21 mouse cellular contexts compared by ENCODE assay signal in genomic region chr10:91734691-91735090, GRCm38 (mm10).
DNase-seq lines count a peak whose midpoint lies in the region; ATAC-seq lines count a peak whose summit lies in the region.
"Had no signal": no experiment of that assay in that cellular context is flagged by ENCODE, and none has a peak within 500 bp of the region (broad histone marks: within the 10 kb centered on the region; RNA-seq: fewer than 3 reads in every experiment).

No protein-coding gene starts in this region.

- no peak overlapping the region for H3K4me3 ChIP-seq in hindbrain, embryonic 13.5 days
- H3K4me3 ChIP-seq in hindbrain, embryonic 11.5 days (ENCODE audit: low read depth, low read length): no peak overlapping the region
- H3K4me3 ChIP-seq: forebrain, embryonic 12.5 days; limb, embryonic 15.5 days; liver, embryonic 15.5 days; midbrain, embryonic 12.5 days; myocyte; neural tube, embryonic 15.5 days; stomach, embryonic 15.5 days had no signal

- 0 out of 2 replicates have a peak overlapping the region, but pooled peaks have one; percentile 49 for H3K27ac ChIP-seq in hindbrain, embryonic 13.5 days
- H3K27ac ChIP-seq in hindbrain, embryonic 11.5 days (ENCODE audit: low read depth, low read length): no peak overlapping the region
- H3K27ac ChIP-seq: forebrain, embryonic 12.5 days; limb, embryonic 15.5 days; liver, embryonic 15.5 days; midbrain, embryonic 12.5 days; stomach, embryonic 15.5 days had no signal

- no peak overlapping the region for H3K4me2 ChIP-seq in hindbrain, embryonic 13.5 days
- H3K4me2 ChIP-seq in hindbrain, embryonic 11.5 days (replicated peaks; ENCODE audit: low read depth, low read length): no peak overlapping the region
- H3K4me2 ChIP-seq: forebrain, embryonic 12.5 days; limb, embryonic 15.5 days; liver, embryonic 15.5 days; midbrain, embryonic 12.5 days; neural tube, embryonic 15.5 days; stomach, embryonic 15.5 days had no signal

- H3K36me3 ChIP-seq in hindbrain, embryonic 13.5 days: no peaks in the 10 kb centered on the region
- H3K36me3 ChIP-seq in hindbrain, embryonic 11.5 days (ENCODE audit: control insufficient read depth, insufficient read depth, low read length): no peaks in the 10 kb centered on the region
- H3K36me3 ChIP-seq: forebrain, embryonic 12.5 days; G1E; limb, embryonic 15.5 days; liver, embryonic 15.5 days; midbrain, embryonic 12.5 days; neural tube, embryonic 15.5 days; stomach, embryonic 15.5 days had no signal

- H3K4me1 ChIP-seq in hindbrain, embryonic 13.5 days (replicated peaks): no peaks in the 10 kb centered on the region
- H3K4me1 ChIP-seq in hindbrain, embryonic 11.5 days (replicated peaks; ENCODE audit: control insufficient read depth, insufficient read depth, low read length): no peaks in the 10 kb centered on the region
- H3K4me1 ChIP-seq: forebrain, embryonic 12.5 days; limb, embryonic 15.5 days; liver, embryonic 15.5 days; midbrain, embryonic 12.5 days; stomach, embryonic 15.5 days had no signal

- H3K9me3 ChIP-seq in hindbrain, embryonic 13.5 days: no peaks in the 10 kb centered on the region
- H3K9me3 ChIP-seq in hindbrain, embryonic 11.5 days (ENCODE audit: control insufficient read depth, low read length): no peaks in the 10 kb centered on the region
- H3K9me3 ChIP-seq: forebrain, embryonic 12.5 days; limb, embryonic 15.5 days; liver, embryonic 15.5 days; midbrain, embryonic 12.5 days; neural tube, embryonic 15.5 days; stomach, embryonic 15.5 days had no signal

- no peaks in the 10 kb centered on the region for H3K27me3 ChIP-seq in hindbrain, embryonic 13.5 days
- no peaks in the 10 kb centered on the region for H3K27me3 ChIP-seq in hindbrain, embryonic 11.5 days (ENCODE audit: control insufficient read depth, insufficient read depth, low read length)
- H3K27me3 ChIP-seq: forebrain, embryonic 12.5 days; limb, embryonic 15.5 days; liver, embryonic 15.5 days; midbrain, embryonic 12.5 days; neural tube, embryonic 15.5 days; stomach, embryonic 15.5 days had no signal

- peak; percentile 2 for DNase-seq in adrenal gland, postnatal 10 days
- DNase-seq in adrenal gland, adult 2 months: no peak
- DNase-seq in hindbrain, embryonic 11.5 days (ENCODE audit: low spot score): no peak
- peak; percentile 24 for DNase-seq in left cerebral cortex, postnatal 4 days
- DNase-seq in left cerebral cortex, postnatal 25 days (ENCODE audit: low spot score in 2 of 2): no peak
- peak; percentile 12 for DNase-seq in urinary bladder, postnatal 14 days (ENCODE audit: low spot score)
- DNase-seq in urinary bladder, postnatal 4 days (ENCODE audit: low spot score in 2 of 2): no peak
- DNase-seq: cerebellum, adult 8-10 months; gastrocnemius, postnatal 10 days; heart, adult 11 months; layer of hippocampus, postnatal 36 days; thymus, adult 2 months had no signal

- 82% methylated on average over 8 of the region's 8 CpGs for WGBS in hindbrain, embryonic 13.5 days
- 82% methylated on average over 8 of the region's 8 CpGs for WGBS in hindbrain, embryonic 11.5 days

- H3K9ac ChIP-seq in hindbrain, embryonic 13.5 days: no peak overlapping the region
- H3K9ac ChIP-seq in hindbrain, embryonic 11.5 days (ENCODE audit: low read depth, low read length): no peak overlapping the region
- H3K9ac ChIP-seq: forebrain, embryonic 12.5 days; limb, embryonic 15.5 days; liver, embryonic 15.5 days; midbrain, embryonic 12.5 days; neural tube, embryonic 15.5 days; stomach, embryonic 15.5 days had no signal

- no peak for ATAC-seq in hindbrain, embryonic 13.5 days (ENCODE audit: low FRiP score)
- ATAC-seq in hindbrain, embryonic 11.5 days (ENCODE audit: low FRiP score): no peak

- intact Hi-C loops in left cerebral cortex, postnatal 4 days (cut with DNase I): no loop called here
- intact Hi-C loops in left cerebral cortex, postnatal 25 days (cut with DNase I): loop anchor here (10.0 kb wide), 1 partner anchor 440 kb away; no protein-coding TSS in a partner anchor

Comparison
In these comparisons a context has a peak if more than half of its experiments do, and no peak if none do; other contexts are left out.
1. DNase-seq: peak in adrenal gland, postnatal 10 days (single experiment), left cerebral cortex, postnatal 4 days (single experiment) and urinary bladder, postnatal 14 days (single experiment); none in adrenal gland, adult 2 months (single experiment), hindbrain, embryonic 11.5 days (single experiment), left cerebral cortex, postnatal 25 days (0 of 2) and urinary bladder, postnatal 4 days (0 of 2).